Mouse (Mus musculus) cerebellum, postnatal 25 days (tissue): ENCODE data around the gene Ddr2.
A peak's percentile ranks its signal among the peaks of the same experiment; 100 is the strongest.

Experiments used
- DNase-seq, 2 experiments: peaks; one replicate each; pipeline ENCODE4 v3.0.0; 2021; ENCODE audit warnings: mixed read lengths in 2 of 2

Ddr2 gene

GRCm38 (mm10) chr1:169939345-169939744, 171.2 kb downstream of the Ddr2 start:
- DNase-seq = peak in 1 of 2 experiments; percentile 64

GRCm38 (mm10) chr1:169934005-169934725, 176.4 kb downstream of the Ddr2 start:
- peak; percentile 61 to 80 for DNase-seq

GRCm38 (mm10) chr1:169932122-169932746, 178.3 kb downstream of the Ddr2 start:
- no peak for DNase-seq

GRCm38 (mm10) chr1:169931698-169932097, 178.9 kb downstream of the Ddr2 start:
- no peak for DNase-seq

GRCm38 (mm10) chr1:169928454-169928971, 182.0 kb downstream of the Ddr2 start, which contains the start of gene Ccdc190:
TSS of gene Ccdc190 (plus strand) at chr1:169928648.
- DNase-seq = no peak

GRCm38 (mm10) chr1:169927753-169928369, 182.7 kb downstream of the Ddr2 start:
- DNase-seq = no peak

- no peak for DNase-seq
These were observed 186.0 kb downstream of the Ddr2 start for GRCm38 (mm10) chr1:169924567-169924966.
